Mouse (Mus musculus): ENCODE measurements around the gene Olfr965. TPM values are rescaled to one million over a fixed set of nuclear protein-coding genes. Genes with fewer than 3 reads are reported as not detected.
"Not testable (repeated sequence)": the region's sequence is repeated elsewhere in the genome, so short reads cannot be mapped to it uniquely, and the experiment has no call there.

Gene Olfr965
- not detected for polyA plus RNA-seq (2021)

- ChIA-PET POLR2A (no interaction called here), CTCF (no interaction called here)
- DNase-seq (ENCODE audit: low read depth, low spot score) (no peak), ATAC-seq (no peak)
- no peak for TF ChIP-seq CTCF (IDR thresholded peaks at IDR 0.05)
- peaks cover 10% of the 10 kb centered on the region for H3K27me3 ChIP-seq
- in situ Hi-C loops (cut with MboI; ENCODE audit: low pct_unique_long_range_greater_than_20kb): no loop called here
Observed at GRCm38 (mm10) chr9:39711053-39711452, at the start of gene Olfr965. Gene Olfr965 (plus strand): TSS chr9:39711353.

- in situ Hi-C loops (cut with MboI; ENCODE audit: low pct_unique_long_range_greater_than_20kb): no loop called here
- no peaks in the 10 kb centered on the region for H3K27me3 ChIP-seq
- no peak for TF ChIP-seq CTCF (IDR thresholded peaks at IDR 0.05)
- DNase-seq (ENCODE audit: low read depth, low spot score) (no peak), ATAC-seq (no peak)
- ChIA-PET CTCF (no interaction called here), POLR2A (no interaction called here)
Observed at GRCm38 (mm10) chr9:39666905-39667304, 44.2 kb upstream of the Olfr965 start, which contains the start of gene Olfr963. Gene Olfr963 (plus strand): TSS chr9:39667205.

GRCm38 (mm10) chr9:39669723-39670122 is 41.4 kb upstream of the Olfr965 start:
- no peak for DNase-seq (ENCODE audit: low read depth, low spot score)
- no peak for TF ChIP-seq CTCF (IDR thresholded peaks at IDR 0.05)
- ATAC-seq: no peak
- in situ Hi-C loops (cut with MboI; ENCODE audit: low pct_unique_long_range_greater_than_20kb): no loop called here
- ChIA-PET POLR2A (no interaction called here), CTCF (no interaction called here)
- H3K27me3 ChIP-seq: no peaks in the 10 kb centered on the region

GRCm38 (mm10) chr9:39674820-39675219 is 36.3 kb upstream of the Olfr965 start:
- POLR2A ChIA-PET: no interaction called here
- no peak for TF ChIP-seq CTCF (IDR thresholded peaks at IDR 0.05)
- ATAC-seq: no peak

GRCm38 (mm10) chr9:39678557-39678956 is 32.6 kb upstream of the Olfr965 start:
- no peak for DNase-seq (ENCODE audit: low read depth, low spot score)
- TF ChIP-seq CTCF (IDR thresholded peaks at IDR 0.05): no peak
- peaks cover 11% of the 10 kb centered on the region for H3K27me3 ChIP-seq
- ATAC-seq: no peak
- in situ Hi-C loops (cut with MboI; ENCODE audit: low pct_unique_long_range_greater_than_20kb): no loop called here
- POLR2A ChIA-PET: no interaction called here
- CTCF ChIA-PET: no interaction called here

More at GRCm38 (mm10) chr9:39674820-39675219, 36.3 kb upstream of the Olfr965 start:
- no peak for DNase-seq (ENCODE audit: low read depth, low spot score)
- CTCF ChIA-PET: interaction anchor here (1.0 kb wide), 1 partner anchor 82 kb away, joined by 3 read pairs; no protein-coding TSS in a partner anchor
- in situ Hi-C loops (cut with MboI; ENCODE audit: low pct_unique_long_range_greater_than_20kb): no loop called here
- peaks cover 3% of the 10 kb centered on the region for H3K27me3 ChIP-seq

- no peak for TF ChIP-seq CTCF (IDR thresholded peaks at IDR 0.05)
- DNase-seq (ENCODE audit: low read depth, low spot score): no peak
- H3K27me3 ChIP-seq: peaks cover 11% of the 10 kb centered on the region
- ATAC-seq: no peak
- POLR2A ChIA-PET: no interaction called here
- CTCF ChIA-PET: no interaction called here
- in situ Hi-C loops (cut with MboI; ENCODE audit: low pct_unique_long_range_greater_than_20kb): no loop called here
Observed at GRCm38 (mm10) chr9:39679280-39679679, 31.9 kb upstream of the Olfr965 start.

- in situ Hi-C loops (cut with MboI; ENCODE audit: low pct_unique_long_range_greater_than_20kb): loop anchor here (10.0 kb wide), 1 partner anchor 524 kb away; no protein-coding TSS in a partner anchor
- H3K27me3 ChIP-seq, POLR2A ChIA-PET: not testable (repeated sequence)
- ATAC-seq (peak; percentile 60), DNase-seq (ENCODE audit: low read depth, low spot score) (peak; percentile 2)
- CTCF ChIA-PET: interaction anchor here (1.2 kb wide), 1 partner anchor 14 kb away, joined by 3 read pairs; no protein-coding TSS in a partner anchor
- TF ChIP-seq CTCF (IDR thresholded peaks at IDR 0.05): peak; percentile 53
Observed at GRCm38 (mm10) chr9:39701123-39701522, 10.0 kb upstream of the Olfr965 start.

GRCm38 (mm10) chr9:39707017-39707416 is 4.1 kb upstream of the Olfr965 start, which contains the start of gene Olfr149:
Gene Olfr149 (minus strand): TSS chr9:39707117.
- POLR2A ChIA-PET: no interaction called here
- no peak for DNase-seq (ENCODE audit: low read depth, low spot score)
- no peak for ATAC-seq
- no peak for TF ChIP-seq CTCF (IDR thresholded peaks at IDR 0.05)
- H3K27me3 ChIP-seq: no peaks in the 10 kb centered on the region
- in situ Hi-C loops (cut with MboI; ENCODE audit: low pct_unique_long_range_greater_than_20kb): loop anchor here (10.0 kb wide), 1 partner anchor 518 kb away; no protein-coding TSS in a partner anchor
- CTCF ChIA-PET: no interaction called here

- H3K27me3 ChIP-seq: peaks cover 10% of the 10 kb centered on the region
- ChIA-PET POLR2A (interaction anchor here (0.5 kb wide), 1 partner anchor 264 kb away, joined by 4 read pairs; no protein-coding TSS in a partner anchor), CTCF (no interaction called here)
- in situ Hi-C loops (cut with MboI; ENCODE audit: low pct_unique_long_range_greater_than_20kb): loop anchor here (10.0 kb wide), 1 partner anchor 516 kb away; no protein-coding TSS in a partner anchor
- ATAC-seq: no peak
- DNase-seq (ENCODE audit: low read depth, low spot score): no peak
- no peak for TF ChIP-seq CTCF (IDR thresholded peaks at IDR 0.05)
Observed at GRCm38 (mm10) chr9:39708958-39709357, 2.2 kb upstream of the Olfr965 start.

- peaks cover 8% of the 10 kb centered on the region for H3K27me3 ChIP-seq
- ChIA-PET CTCF (no interaction called here), POLR2A (no interaction called here)
- TF ChIP-seq CTCF (IDR thresholded peaks at IDR 0.05): no peak
- DNase-seq (ENCODE audit: low read depth, low spot score) (no peak), ATAC-seq (no peak)
- in situ Hi-C loops (cut with MboI; ENCODE audit: low pct_unique_long_range_greater_than_20kb): no loop called here
Observed at GRCm38 (mm10) chr9:39730678-39731077, 19.5 kb downstream of the Olfr965 start, which contains the start of gene Olfr150. Gene Olfr150 (plus strand): TSS chr9:39730978.

GRCm38 (mm10) chr9:39740741-39741140 is 29.6 kb downstream of the Olfr965 start:
- ATAC-seq (no peak), DNase-seq (ENCODE audit: low read depth, low spot score) (no peak)
- no peak for TF ChIP-seq CTCF (IDR thresholded peaks at IDR 0.05)
- in situ Hi-C loops (cut with MboI; ENCODE audit: low pct_unique_long_range_greater_than_20kb): no loop called here
- POLR2A ChIA-PET: no interaction called here
- H3K27me3 ChIP-seq: no peaks in the 10 kb centered on the region
- CTCF ChIA-PET: interaction anchor here (1.2 kb wide), 1 partner anchor 13 kb away, joined by 3 read pairs; no protein-coding TSS in a partner anchor

- ATAC-seq (no peak), DNase-seq (ENCODE audit: low read depth, low spot score) (no peak)
- in situ Hi-C loops (cut with MboI; ENCODE audit: low pct_unique_long_range_greater_than_20kb): no loop called here
- TF ChIP-seq CTCF (IDR thresholded peaks at IDR 0.05): no peak
- ChIA-PET CTCF (no interaction called here), POLR2A (no interaction called here)
- no peaks in the 10 kb centered on the region for H3K27me3 ChIP-seq
Observed at GRCm38 (mm10) chr9:39745949-39746348, 34.8 kb downstream of the Olfr965 start, which contains the start of gene Olfr967. Gene Olfr967 (plus strand): TSS chr9:39746249.
